Mouse (Mus musculus): ENCODE measurements around the gene Xrcc4. TPM values are rescaled to one million over a fixed set of nuclear protein-coding genes. Genes with fewer than 3 reads are reported as not detected.

Xrcc4 gene
- polyA plus RNA-seq, 1 experiment from 2014 or later, result 15.6 TPM

GRCm38 (mm10) chr13:89828429-89828970, 260.9 kb downstream of the Xrcc4 start:
- ATAC-seq (ENCODE audit: low FRiP score, low TSS enrichment), result no peak
- 12% methylated on average over 3 of the region's 3 CpGs for WGBS
- Histone ChIP-seq H3K4me2 (ENCODE audit: low read length) (no peak overlapping the region), H3K4me1 (ENCODE audit: control insufficient read depth, insufficient read depth, low read length) (no peaks in the 10 kb centered on the region), H3K36me3 (ENCODE audit: control insufficient read depth, insufficient read depth, low read length) (no peaks in the 10 kb centered on the region), H3K27ac (replicated peaks; ENCODE audit: low read depth, low read length) (no peak overlapping the region), H3K4me3 (replicated peaks; ENCODE audit: low read depth, low read length) (no peak overlapping the region), H3K9ac (replicated peaks; ENCODE audit: low read length) (no peak overlapping the region), H3K9me3 (ENCODE audit: control insufficient read depth, low read length) (no peaks in the 10 kb centered on the region), H3K27me3 (ENCODE audit: control insufficient read depth, insufficient read depth, low read length) (no peaks in the 10 kb centered on the region)
- no peak for DNase-seq

GRCm38 (mm10) chr13:89827838-89828237, 261.6 kb downstream of the Xrcc4 start:
- Histone ChIP-seq H3K36me3 (ENCODE audit: control insufficient read depth, insufficient read depth, low read length) (no peaks in the 10 kb centered on the region), H3K4me1 (ENCODE audit: control insufficient read depth, insufficient read depth, low read length) (no peaks in the 10 kb centered on the region), H3K9me3 (ENCODE audit: control insufficient read depth, low read length) (no peaks in the 10 kb centered on the region), H3K9ac (replicated peaks; ENCODE audit: low read length) (no peak overlapping the region), H3K4me2 (ENCODE audit: low read length) (no peak overlapping the region), H3K4me3 (replicated peaks; ENCODE audit: low read depth, low read length) (no peak overlapping the region), H3K27ac (replicated peaks; ENCODE audit: low read depth, low read length) (no peak overlapping the region), H3K27me3 (ENCODE audit: control insufficient read depth, insufficient read depth, low read length) (no peaks in the 10 kb centered on the region)
- 87% methylated on average over 2 of the region's 2 CpGs for WGBS
- DNase-seq, result no peak
- no peak for ATAC-seq (ENCODE audit: low FRiP score, low TSS enrichment)

- WGBS, result 77% methylated on average over 2 of the region's 2 CpGs
- Histone ChIP-seq H3K36me3 (ENCODE audit: control insufficient read depth, insufficient read depth, low read length) (no peaks in the 10 kb centered on the region), H3K27me3 (ENCODE audit: control insufficient read depth, insufficient read depth, low read length) (no peaks in the 10 kb centered on the region), H3K9me3 (ENCODE audit: control insufficient read depth, low read length) (no peaks in the 10 kb centered on the region), H3K4me3 (replicated peaks; ENCODE audit: low read depth, low read length) (no peak overlapping the region), H3K27ac (replicated peaks; ENCODE audit: low read depth, low read length) (no peak overlapping the region), H3K4me2 (ENCODE audit: low read length) (no peak overlapping the region), H3K4me1 (ENCODE audit: control insufficient read depth, insufficient read depth, low read length) (no peaks in the 10 kb centered on the region), H3K9ac (replicated peaks; ENCODE audit: low read length) (no peak overlapping the region)
- no peak for ATAC-seq (ENCODE audit: low FRiP score, low TSS enrichment)
- DNase-seq, result no peak
Measured at GRCm38 (mm10) chr13:89814543-89814942, 274.9 kb downstream of the Xrcc4 start.

- no peak overlapping the region for H3K9ac ChIP-seq (replicated peaks; ENCODE audit: low read length)
- no peaks in the 10 kb centered on the region for H3K27me3 ChIP-seq (ENCODE audit: control insufficient read depth, insufficient read depth, low read length)
- H3K27ac ChIP-seq (replicated peaks; ENCODE audit: low read depth, low read length), result no peak overlapping the region
- H3K4me3 ChIP-seq (replicated peaks; ENCODE audit: low read depth, low read length), result no peak overlapping the region
- 98% methylated on average over 2 of the region's 2 CpGs for WGBS
- ATAC-seq (ENCODE audit: low FRiP score, low TSS enrichment) (no peak), DNase-seq (no peak)
- no peaks in the 10 kb centered on the region for H3K9me3 ChIP-seq (ENCODE audit: control insufficient read depth, low read length)
- no peaks in the 10 kb centered on the region for H3K36me3 ChIP-seq (ENCODE audit: control insufficient read depth, insufficient read depth, low read length)
- H3K4me1 ChIP-seq (ENCODE audit: control insufficient read depth, insufficient read depth, low read length), result no peaks in the 10 kb centered on the region
- H3K4me2 ChIP-seq (ENCODE audit: low read length), result no peak overlapping the region
Measured at GRCm38 (mm10) chr13:89812169-89812568, 277.2 kb downstream of the Xrcc4 start.

- Histone ChIP-seq H3K27me3 (ENCODE audit: control insufficient read depth, insufficient read depth, low read length) (no peaks in the 10 kb centered on the region), H3K9ac (replicated peaks; ENCODE audit: low read length) (no peak overlapping the region), H3K36me3 (ENCODE audit: control insufficient read depth, insufficient read depth, low read length) (no peaks in the 10 kb centered on the region), H3K27ac (replicated peaks; ENCODE audit: low read depth, low read length) (no peak overlapping the region), H3K4me3 (replicated peaks; ENCODE audit: low read depth, low read length) (no peak overlapping the region), H3K4me1 (ENCODE audit: control insufficient read depth, insufficient read depth, low read length) (no peaks in the 10 kb centered on the region), H3K4me2 (ENCODE audit: low read length) (no peak overlapping the region), H3K9me3 (ENCODE audit: control insufficient read depth, low read length) (no peaks in the 10 kb centered on the region)
- ATAC-seq (ENCODE audit: low FRiP score, low TSS enrichment), result no peak
- DNase-seq, result no peak
Measured at GRCm38 (mm10) chr13:89809024-89809423, 280.4 kb downstream of the Xrcc4 start.

- WGBS, result 91% methylated on average over 2 of the region's 2 CpGs
- H3K9ac ChIP-seq (replicated peaks; ENCODE audit: low read length), result no peak overlapping the region
- H3K9me3 ChIP-seq (ENCODE audit: control insufficient read depth, low read length), result no peaks in the 10 kb centered on the region
- no peaks in the 10 kb centered on the region for H3K36me3 ChIP-seq (ENCODE audit: control insufficient read depth, insufficient read depth, low read length)
- H3K4me1 ChIP-seq (ENCODE audit: control insufficient read depth, insufficient read depth, low read length), result no peaks in the 10 kb centered on the region
- H3K4me3 ChIP-seq (replicated peaks; ENCODE audit: low read depth, low read length), result no peak overlapping the region
- DNase-seq, result no peak
- ATAC-seq (ENCODE audit: low FRiP score, low TSS enrichment), result no peak
- H3K27me3 ChIP-seq (ENCODE audit: control insufficient read depth, insufficient read depth, low read length), result no peaks in the 10 kb centered on the region
- no peak overlapping the region for H3K4me2 ChIP-seq (ENCODE audit: low read length)
- H3K27ac ChIP-seq (replicated peaks; ENCODE audit: low read depth, low read length), result no peak overlapping the region
Measured at GRCm38 (mm10) chr13:89801901-89802300, 287.5 kb downstream of the Xrcc4 start.

GRCm38 (mm10) chr13:89797721-89798120, 291.7 kb downstream of the Xrcc4 start:
- DNase-seq (peak; percentile 76), ATAC-seq (ENCODE audit: low FRiP score, low TSS enrichment) (peak; percentile 95)

GRCm38 (mm10) chr13:89791475-89791874, 297.9 kb downstream of the Xrcc4 start:
- Histone ChIP-seq H3K9me3 (ENCODE audit: control insufficient read depth, low read length) (no peaks in the 10 kb centered on the region), H3K36me3 (ENCODE audit: control insufficient read depth, insufficient read depth, low read length) (no peaks in the 10 kb centered on the region), H3K4me1 (ENCODE audit: control insufficient read depth, insufficient read depth, low read length) (peaks cover 5% of the 10 kb centered on the region; the same call in 1 of the 2 replicates), H3K4me3 (replicated peaks; ENCODE audit: low read depth, low read length) (no peak overlapping the region), H3K27ac (replicated peaks; ENCODE audit: low read depth, low read length) (no peak overlapping the region), H3K27me3 (ENCODE audit: control insufficient read depth, insufficient read depth, low read length) (no peaks in the 10 kb centered on the region), H3K4me2 (ENCODE audit: low read length) (no peak overlapping the region), H3K9ac (replicated peaks; ENCODE audit: low read length) (no peak overlapping the region)
- ATAC-seq (ENCODE audit: low FRiP score, low TSS enrichment) (no peak), DNase-seq (no peak)
- 73% methylated on average over 5 of the region's 5 CpGs for WGBS

More at GRCm38 (mm10) chr13:89797721-89798120, 291.7 kb downstream of the Xrcc4 start:
- Histone ChIP-seq H3K27ac (replicated peaks; ENCODE audit: low read depth, low read length) (no peak overlapping the region), H3K9me3 (ENCODE audit: control insufficient read depth, low read length) (no peaks in the 10 kb centered on the region), H3K27me3 (ENCODE audit: control insufficient read depth, insufficient read depth, low read length) (no peaks in the 10 kb centered on the region), H3K36me3 (ENCODE audit: control insufficient read depth, insufficient read depth, low read length) (no peaks in the 10 kb centered on the region), H3K9ac (replicated peaks; ENCODE audit: low read length) (no peak overlapping the region), H3K4me1 (ENCODE audit: control insufficient read depth, insufficient read depth, low read length) (no peaks in the 10 kb centered on the region), H3K4me2 (ENCODE audit: low read length) (no peak overlapping the region), H3K4me3 (replicated peaks; ENCODE audit: low read depth, low read length) (no peak overlapping the region)
- WGBS, result 10% methylated on average over 3 of the region's 3 CpGs

- Histone ChIP-seq H3K27me3 (ENCODE audit: control insufficient read depth, insufficient read depth, low read length) (no peaks in the 10 kb centered on the region), H3K9me3 (ENCODE audit: control insufficient read depth, low read length) (no peaks in the 10 kb centered on the region), H3K9ac (replicated peaks; ENCODE audit: low read length) (no peak overlapping the region), H3K36me3 (ENCODE audit: control insufficient read depth, insufficient read depth, low read length) (no peaks in the 10 kb centered on the region), H3K4me2 (ENCODE audit: low read length) (no peak overlapping the region), H3K4me1 (ENCODE audit: control insufficient read depth, insufficient read depth, low read length) (0 out of 2 replicates have a peak, but pooled peaks cover 4% of the 10 kb centered on the region), H3K27ac (replicated peaks; ENCODE audit: low read depth, low read length) (no peak overlapping the region), H3K4me3 (replicated peaks; ENCODE audit: low read depth, low read length) (no peak overlapping the region)
- no peak for ATAC-seq (ENCODE audit: low FRiP score, low TSS enrichment)
- DNase-seq, result no peak
- 65% methylated on average over 2 of the region's 2 CpGs for WGBS
Measured at GRCm38 (mm10) chr13:89782886-89783285, 306.5 kb downstream of the Xrcc4 start.

Data from midbrain, embryonic 14.5 days (tissue).